Mouse (Mus musculus): Measurements from ENCODE around the gene Lrig1. TPM values are rescaled to one million over a fixed set of nuclear protein-coding genes. Genes with fewer than 3 reads are reported as not detected.

Gene Lrig1
- total RNA-seq, 4 experiments from 2014 or later, result 28.5 to 38.8 (median 33.4) TPM

DNA sequence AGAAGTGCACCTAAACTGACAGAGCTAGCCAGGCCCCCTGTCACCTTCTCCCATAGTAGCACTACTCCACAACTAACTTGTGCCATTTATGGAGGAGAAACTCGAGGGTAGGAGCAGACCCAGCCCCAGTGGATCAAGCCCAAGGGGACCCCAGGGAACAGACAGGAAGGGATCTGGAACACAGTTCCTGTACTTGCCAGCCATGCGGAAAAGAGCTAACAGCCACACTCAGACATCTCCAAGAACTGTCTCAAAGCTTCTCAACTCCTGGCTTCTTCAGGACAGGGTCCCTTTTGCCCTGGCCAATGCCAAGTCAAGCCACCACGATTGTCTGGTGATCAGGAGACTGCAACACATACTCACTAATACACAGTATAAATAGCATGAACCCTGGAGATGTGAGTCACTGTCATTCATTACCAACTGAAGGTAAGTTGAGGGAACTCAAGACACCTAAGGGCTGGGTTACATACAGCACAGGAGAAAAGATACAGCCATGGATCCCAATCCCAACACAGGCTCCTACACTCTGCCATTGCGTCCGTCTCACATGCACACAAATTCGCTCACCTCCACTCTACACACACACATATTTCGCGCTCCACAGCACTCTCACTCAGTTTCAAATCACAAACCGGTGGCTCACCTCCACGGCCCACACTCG, 1.3 kb downstream of the Lrig1 start:
- no peak for DNase-seq (ENCODE audit: low spot score in 2 of 2)

DNA sequence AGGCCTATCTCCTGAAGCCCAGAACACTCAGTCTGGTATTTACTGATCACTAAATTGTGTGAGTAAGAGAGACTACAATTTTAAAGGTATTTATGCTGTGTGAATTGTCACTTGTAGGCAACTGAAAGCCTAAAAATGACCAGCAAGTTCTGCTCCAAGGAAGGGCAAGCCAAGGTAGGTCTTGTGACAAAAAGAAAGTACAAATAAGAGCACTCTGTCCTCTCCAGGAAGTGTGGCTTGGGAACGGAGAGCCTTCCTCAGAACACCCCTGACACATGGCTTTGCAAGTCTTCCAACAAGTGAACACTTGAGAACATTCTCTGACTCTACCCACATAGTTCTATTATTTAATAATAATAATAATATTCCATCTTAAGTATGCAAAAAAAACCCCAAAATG, 2.5 kb downstream of the Lrig1 start:
- no peak for DNase-seq (ENCODE audit: low spot score in 2 of 2)

DNA sequence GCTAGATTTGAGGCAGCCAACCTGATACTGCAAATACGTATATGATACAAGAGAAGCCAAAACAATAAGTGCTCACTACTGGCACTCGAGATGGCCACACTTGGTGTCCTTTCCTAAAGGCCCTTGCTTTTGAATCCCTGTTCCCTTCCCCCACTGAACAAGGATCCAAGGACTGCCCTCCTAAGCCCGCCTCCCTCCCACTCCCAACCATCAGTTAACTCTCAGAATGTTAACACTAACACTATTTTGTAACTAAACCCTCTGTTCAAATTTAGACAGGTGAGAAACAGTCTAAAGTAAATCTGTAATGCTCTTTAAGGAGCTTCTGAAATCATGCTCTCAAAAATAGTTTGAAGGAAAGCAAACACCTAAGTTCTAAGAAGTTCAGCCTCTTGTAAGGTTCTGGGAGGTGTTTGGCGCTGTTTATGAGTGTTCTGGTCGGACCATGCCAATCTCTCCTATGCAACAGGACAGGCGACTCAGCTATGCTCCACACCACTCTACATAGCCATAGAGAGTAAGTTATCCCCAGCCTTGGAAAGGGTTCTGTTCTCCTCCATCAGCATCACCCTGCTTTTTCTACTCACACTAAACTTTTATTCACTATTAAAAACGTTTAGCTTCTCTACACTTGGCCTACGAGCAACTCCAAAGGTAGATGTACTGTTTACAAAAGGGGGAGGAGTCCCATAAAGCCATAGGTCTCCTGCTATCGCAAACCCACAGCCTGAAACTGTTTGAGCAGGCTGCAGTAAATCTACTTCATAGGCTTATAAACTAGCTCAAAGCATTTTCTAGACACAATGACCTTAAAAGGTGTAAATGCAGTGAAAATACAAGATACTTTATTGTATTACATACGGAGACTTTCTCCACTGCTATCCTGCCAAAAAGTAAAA, 3.5 kb downstream of the Lrig1 start:
- DNase-seq (ENCODE audit: low spot score in 2 of 2), result no peak

DNA sequence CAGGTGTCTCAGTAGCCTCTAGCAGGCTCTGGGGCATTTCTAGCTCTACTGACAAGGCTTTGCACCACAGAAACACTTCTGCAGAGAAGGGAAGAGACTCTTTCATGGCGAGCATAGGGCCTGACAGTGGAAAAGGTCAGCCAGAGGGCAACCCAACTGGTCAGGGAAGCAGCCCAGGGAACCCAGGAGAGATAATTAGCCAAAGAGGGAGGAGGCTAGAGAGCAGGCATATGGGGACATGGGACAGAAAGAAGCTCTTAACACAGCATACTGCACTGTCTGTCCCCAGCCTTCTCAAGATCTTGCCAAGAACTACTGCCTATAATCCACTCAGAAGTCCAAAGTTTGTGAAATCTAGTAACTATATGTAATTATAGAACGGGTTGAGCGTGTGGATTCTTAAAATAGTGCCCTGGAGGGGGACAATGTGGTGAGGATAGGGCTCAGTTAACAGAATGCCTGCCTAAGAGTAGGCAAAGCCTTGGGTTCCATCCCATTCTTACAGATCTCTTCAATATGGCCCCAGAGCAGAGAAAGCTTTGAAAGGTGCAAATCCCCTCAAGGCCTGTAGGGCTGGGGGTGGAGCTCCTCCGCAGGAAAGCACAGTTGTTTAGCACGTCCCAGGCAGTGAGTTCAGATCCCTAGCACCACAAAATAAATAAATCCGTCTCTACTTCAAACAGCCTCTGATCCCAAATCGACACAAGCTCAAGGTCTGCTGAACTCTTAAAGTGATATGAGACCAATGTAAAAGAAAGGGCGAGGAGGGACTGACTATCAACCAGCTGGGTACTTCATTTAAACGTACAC, 4.6 kb downstream of the Lrig1 start:
- no peak for DNase-seq (ENCODE audit: low spot score in 2 of 2)

DNA sequence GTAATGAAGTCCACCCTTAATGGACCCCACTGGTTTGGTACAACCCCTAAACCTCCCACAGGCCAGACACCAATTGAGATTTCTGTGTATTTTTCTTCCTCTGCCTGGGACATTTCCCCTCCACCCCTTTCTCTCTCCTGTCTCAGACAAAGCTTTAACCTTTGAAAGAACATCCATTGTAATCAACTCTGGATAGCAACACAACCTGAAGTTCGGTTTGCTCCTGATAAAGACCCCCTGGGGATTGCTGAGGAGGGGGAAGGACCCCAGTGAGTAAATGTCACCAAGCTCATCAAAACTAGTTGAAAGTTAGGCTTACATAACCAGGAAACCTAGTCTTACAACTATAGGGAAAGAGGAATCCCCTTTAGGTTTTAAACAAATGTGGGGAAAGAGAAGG, 5.5 kb downstream of the Lrig1 start:
- no peak for DNase-seq (ENCODE audit: low spot score in 2 of 2)

DNA sequence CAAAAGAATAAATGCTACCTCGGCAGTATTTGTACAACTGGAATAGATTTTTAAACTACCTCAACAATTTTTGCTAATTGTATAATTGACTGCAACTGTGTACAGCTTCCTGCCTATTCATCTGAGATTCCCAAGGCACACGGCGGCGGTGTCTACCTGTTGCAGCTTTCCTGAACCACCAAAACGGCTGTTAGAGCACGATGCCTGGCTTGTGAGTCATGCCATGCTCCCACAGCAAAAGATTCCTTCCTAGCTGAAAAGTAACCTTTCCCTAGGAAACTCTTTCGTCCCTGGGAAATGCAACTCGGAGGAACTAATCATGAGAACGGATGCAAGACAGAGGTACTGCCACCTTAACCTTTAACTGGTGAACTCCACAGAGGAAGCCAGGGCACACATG, 6.9 kb downstream of the Lrig1 start:
- no peak for DNase-seq (ENCODE audit: low spot score in 2 of 2)

DNA sequence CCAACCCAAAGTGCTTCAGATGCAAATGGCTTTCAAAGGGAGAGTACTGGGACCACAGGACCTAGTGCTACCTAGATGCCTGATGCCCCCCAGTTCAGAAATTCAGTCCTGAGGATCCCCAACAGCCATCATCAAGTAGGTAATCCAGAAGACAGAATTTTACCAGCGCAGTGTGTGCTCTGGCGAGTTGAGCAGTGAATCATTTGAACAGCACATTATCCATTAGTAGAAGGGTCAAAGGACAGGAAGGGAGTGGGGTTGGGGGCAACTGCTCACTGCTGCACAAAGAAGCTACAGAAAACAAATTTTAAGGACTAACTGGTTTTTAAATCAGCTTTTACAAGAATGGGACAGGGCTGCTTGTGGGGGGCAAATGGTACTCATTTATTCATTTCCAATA, 8.0 kb downstream of the Lrig1 start:
- DNase-seq (ENCODE audit: low spot score in 2 of 2), result no peak

DNA sequence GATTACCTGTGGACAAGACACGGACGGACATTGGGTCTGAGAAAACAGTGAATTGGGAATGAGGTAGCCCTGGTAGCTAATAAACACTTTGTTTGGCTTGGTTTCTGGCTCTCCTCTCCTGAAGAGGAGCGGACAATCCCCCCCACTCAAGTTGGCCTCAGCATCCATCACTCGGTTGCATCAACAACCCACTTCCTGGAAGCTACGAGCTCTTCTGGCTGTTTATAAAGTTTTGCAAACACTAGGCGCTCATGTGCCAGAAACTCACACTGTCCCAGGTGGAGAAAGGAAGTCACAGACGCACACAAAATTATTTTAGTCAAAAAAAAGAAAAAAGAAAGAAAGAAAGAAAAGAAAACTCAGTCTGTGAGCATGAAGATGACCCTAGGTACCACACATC, 9.7 kb downstream of the Lrig1 start:
- DNase-seq (ENCODE audit: low spot score in 2 of 2), result no peak

DNA sequence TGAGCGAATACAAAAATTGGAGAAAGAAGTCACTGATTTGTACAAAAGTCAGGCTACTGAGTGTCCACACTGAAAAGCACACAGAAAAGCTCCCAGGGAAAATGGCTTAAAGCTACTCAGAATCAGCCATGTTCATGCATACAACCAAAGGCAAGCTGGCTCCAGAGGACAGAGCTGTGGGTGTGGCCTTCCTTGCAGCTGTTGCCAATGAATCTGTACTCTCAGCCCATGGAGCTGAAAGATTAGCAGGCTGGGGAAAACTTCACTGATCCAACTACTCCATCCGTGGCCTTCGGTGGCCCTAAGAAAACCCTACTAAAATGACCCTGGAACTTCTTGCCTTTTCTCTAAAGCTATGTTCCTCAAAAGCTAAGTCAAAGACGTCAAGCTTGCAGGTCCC, 11.2 kb downstream of the Lrig1 start:
- DNase-seq (ENCODE audit: low spot score in 2 of 2), result no peak

DNA sequence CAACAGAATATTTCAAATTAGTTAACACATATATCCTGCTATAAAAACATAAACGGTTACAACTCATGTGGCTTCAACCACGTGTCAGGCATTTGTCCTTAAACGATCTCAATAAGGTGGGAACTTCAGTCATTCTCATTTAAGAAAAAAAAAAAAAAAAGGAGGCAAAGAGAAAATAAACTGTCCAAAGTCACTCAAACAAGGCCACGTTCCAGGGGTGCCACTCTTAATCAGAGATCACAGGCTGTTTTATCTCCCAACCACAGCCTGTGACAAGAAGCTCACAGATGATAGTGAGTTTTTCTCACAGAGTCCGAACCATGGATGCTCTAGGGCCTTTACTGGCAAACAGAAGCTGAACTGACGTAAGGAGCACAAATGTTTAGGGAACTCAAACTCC, 13.9 kb downstream of the Lrig1 start:
- DNase-seq (ENCODE audit: low spot score in 2 of 2), result no peak

DNA sequence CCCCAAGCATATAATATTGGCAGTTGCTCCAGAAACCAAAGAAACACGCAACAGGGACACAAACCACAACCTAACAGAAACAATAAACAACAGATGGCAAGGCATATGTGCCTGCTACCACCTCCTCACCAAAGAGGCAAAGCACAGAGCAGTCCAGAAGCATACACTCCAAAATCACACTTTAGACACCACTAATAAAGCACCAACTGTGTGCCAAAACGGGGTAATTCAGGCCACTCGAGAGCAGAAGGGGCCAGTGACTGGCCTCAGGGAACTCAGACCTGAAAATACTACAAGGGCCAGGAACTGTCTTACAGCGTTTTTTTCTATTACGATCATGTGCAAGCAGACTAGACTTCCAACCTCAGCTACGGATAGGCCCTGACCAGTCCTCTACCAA, 14.3 kb downstream of the Lrig1 start:
- DNase-seq (ENCODE audit: low spot score in 2 of 2), result peak in 1 of 2 experiments; percentile 31

DNA sequence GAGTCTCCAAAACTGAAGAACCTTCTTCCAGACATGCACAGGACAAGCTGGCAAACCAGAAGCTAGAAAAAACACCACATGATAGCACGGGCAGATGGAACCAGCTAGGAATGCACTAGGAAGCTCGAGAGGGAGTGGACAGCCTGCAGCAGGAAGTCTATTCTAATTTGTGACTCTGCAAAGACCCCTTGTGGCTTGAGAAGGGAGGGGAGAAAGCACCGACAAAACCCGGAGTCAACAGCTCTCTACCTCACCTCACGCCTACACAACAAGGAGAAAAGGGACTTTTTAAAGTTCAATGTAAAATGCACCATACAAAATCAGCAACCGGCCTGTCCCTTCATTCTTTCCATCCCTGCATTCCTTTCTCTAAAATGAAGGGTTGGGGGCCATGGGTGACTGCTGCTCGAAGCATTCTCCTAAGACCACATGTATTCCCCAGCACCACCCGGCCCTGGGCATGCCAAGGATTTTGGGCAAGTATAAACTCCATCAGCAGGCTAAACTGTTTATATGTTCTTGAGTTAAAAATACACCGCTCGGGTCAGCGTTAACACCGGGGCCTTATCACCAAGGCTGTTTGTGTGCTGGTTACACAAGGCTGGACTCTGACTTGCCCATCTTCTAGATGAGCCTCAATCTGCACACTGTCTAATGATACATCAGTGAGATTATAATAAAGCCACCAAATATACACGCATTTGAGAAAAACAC, 15.0 kb downstream of the Lrig1 start:
- no peak for DNase-seq (ENCODE audit: low spot score in 2 of 2)

DNA sequence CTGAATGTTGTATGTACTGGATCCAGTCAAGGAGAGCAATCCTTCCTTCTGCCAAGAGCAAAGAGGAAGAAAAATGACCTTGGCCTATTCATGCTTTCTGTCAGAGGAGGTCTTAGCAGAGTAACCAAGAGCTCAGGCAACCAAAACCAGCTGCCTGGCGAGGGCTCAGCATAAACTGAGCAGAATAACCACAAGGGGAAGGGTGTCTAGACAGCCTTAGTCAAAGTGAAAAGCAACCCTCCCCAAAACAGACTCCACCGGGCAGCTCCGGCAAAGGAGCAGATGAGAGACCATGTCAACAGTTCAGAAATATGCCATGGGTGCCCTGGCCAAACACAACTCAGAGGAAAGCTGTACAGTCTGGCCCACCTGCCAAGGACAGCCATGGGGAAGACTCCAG, 16.3 kb downstream of the Lrig1 start:
- no peak for DNase-seq (ENCODE audit: low spot score in 2 of 2)

DNA sequence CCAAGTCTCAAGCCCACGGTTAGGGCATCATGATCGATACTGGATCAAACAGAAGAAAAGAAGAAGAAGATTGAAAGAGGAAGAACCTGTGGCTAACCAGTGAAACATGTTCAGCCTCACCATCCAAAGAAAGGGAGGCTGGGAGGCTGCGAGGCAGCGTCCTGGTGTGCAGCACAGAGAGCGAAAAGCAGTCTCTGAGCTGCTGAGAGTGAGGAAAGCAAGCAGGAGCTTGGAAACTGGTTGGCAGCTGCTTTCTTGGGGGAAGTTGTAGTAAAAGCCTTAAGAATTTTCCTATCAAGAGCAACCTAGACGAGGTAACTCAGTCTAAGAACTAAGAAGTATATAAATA, 17.7 kb downstream of the Lrig1 start:
- DNase-seq (ENCODE audit: low spot score in 2 of 2), result no peak

DNA sequence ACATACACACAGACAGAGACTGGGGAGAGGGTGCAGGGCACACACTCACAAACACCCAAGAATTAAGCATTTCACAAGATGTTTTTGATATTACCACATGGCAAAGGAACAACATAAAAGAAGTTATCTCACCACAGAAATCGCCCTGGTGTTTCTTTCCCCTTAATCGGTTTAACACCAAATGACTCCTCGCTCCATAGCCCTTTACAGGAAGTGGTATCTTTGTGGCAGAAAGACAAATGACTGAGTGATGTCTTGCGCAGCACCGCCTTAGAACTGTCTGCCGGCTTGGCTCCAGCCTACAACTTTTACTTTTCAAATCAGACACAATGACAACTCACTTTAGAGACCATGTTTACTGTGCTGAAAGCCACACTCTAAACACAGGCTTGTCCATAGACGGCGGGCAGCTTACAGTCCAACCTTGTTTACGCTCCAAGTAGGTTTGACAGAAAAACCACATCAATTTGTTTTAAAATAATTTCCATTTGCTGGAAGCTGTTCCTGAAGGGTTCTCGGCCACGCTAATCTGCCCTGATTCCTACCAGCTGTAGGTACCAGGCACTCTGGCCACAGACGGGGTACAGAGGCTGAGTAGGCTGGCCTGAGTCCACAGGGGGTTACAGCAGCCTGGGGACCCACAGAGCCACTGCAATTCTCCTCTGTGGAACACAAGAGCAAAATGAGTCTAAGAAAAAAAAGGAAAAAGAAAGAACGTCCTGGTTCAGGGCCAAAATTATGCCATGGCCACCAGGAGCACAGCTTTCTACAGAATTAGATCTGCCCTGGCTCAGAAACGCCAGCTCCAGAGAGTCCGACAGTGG, 18.3 kb downstream of the Lrig1 start:
- DNase-seq (ENCODE audit: low spot score in 2 of 2), result no peak

DNA sequence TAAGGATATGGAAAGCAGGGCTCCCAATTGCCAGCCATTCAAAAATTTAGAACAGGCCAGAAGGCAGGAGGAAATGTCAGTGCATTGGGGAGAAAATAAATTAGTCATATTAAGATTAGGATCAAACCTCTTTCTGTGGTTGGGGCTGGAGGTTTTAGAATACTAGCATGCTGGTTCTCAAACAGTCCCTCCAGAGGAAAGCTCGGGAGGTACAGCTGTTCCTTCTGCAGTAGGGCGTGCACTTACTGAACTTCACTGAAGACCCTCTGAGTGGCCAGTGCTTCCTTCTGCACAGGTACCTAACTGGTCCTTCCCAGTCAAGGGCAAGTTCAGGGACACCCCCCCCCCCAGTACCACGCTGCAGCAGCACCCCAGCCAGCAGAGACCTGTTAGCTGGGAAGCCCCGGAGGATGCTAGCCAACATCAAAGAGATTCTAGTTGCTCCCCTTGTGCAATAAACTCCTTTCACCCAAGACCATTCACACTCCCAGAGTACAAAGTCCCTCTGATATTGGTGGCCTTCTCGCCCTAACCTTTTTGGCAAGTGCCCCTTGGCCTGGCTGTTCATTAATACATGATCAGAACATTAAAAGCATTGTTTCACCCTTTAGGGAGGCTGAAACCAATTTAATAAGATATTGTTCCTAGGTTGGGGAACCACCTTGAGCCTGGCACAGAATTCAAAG, 19.1 kb downstream of the Lrig1 start:
- DNase-seq (ENCODE audit: low spot score in 2 of 2), result no peak

DNA sequence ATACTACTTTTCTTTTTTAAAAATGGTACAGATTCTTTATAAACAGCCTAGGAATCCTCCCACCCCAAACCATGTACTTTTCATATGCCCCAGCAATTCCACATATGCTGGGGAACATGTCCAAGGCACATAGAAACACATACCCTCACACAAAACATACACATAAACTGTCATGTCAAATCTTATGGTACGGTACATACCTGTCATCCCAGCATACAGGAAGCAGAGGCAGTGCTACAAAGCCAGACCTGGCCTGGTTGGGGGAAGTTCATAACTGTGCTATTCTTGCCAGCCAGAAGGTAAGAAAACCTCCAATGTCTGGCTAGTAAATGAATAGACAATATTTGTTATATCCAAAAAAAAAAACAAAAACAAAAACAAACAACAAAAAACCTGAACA, 20.7 kb downstream of the Lrig1 start:
- no peak for DNase-seq (ENCODE audit: low spot score in 2 of 2)

DNA sequence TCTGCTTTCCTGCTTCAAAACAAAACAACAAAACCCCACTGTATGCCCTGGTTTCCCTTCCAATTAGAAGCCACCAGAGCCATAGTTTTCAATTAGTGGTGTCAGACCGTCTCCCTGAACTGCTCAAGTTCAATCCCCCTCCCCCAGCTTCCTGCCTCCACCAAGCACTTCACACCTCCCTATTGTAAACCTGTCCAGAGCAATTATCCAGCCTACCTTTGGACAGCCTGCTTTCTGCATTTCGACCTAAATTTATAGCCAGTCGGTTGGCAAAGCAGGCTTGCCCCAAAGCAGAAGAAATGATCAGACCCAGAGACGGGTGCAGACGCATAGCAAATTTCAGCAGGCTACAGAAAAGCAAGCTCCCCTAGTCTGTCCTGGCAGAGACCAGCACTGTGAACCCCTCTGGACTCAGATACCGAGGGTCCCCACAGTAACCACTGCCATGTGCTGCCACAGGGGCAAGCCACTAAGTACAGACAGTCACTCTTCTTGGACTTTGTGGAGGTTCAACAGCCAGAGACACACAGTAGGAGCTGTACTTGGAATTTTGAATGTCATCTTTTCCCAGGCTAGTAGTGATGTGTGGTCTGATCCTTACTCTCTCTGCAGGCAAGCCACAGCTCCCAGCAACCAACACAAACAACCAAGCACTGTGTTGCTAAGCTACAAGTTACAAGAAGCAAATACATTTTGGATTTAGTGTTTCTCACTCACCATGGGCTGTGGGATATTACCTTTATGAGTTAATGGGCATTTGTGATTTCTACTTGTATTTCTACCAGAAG, 21.4 kb downstream of the Lrig1 start:
- DNase-seq (ENCODE audit: low spot score in 2 of 2), result no peak

DNA sequence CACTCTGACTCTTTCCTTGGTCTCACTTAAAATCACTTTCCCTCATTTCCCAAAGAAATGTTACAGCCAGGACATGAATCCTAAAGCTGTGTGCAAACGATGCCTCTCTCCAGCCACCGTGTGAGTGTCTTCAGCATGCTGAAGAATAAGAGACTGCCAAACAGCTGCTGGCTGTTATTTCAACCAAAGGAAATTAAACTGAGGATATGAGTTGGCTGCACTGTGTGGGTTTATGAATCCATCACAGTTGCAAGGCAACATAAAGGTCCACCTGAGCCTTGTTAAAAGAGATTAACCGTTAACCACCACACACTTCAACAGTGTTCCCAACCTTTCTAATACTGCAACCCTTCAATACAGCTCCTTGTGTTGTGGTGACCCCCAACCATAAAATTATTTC, 22.5 kb downstream of the Lrig1 start:
- DNase-seq (ENCODE audit: low spot score in 2 of 2), result no peak
